Mouse (Mus musculus) CH12.LX (cell line): ENCODE measurements around the gene Csf2rb. TPM values are rescaled to one million over a fixed set of nuclear protein-coding genes. Genes with fewer than 3 reads are reported as not detected.
"Not testable (repeated sequence)": the region's sequence is repeated elsewhere in the genome, so short reads cannot be mapped to it uniquely, and the experiment has no call there.

Experiments
- DNase-seq: peaks from one replicate; pipeline ENCODE4 v3.0.0-alpha.2; 2013; ENCODE audit errors: extremely low read depth
- H3K27ac ChIP-seq: 2 replicates; pipeline ENCODE4 v1.5.1; 2012; ENCODE audit warnings: low read depth, mild to moderate bottlenecking, control low read depth, moderate library complexity; ENCODE audit not compliant: insufficient read depth
- H3K27me3 ChIP-seq: replicated peaks from 2 replicates; pipeline ENCODE3; 2012; ENCODE audit warnings: inconsistent platforms
- H3K36me3 ChIP-seq, 2 experiments: replicated peaks in 1 of 2; 2 replicates each; pipeline versions ENCODE3 to v1.6.1; 2012; ENCODE audit warnings: inconsistent platforms in 1 of 2, low read length in 1 of 2, mild to moderate bottlenecking in 1 of 2, mixed read lengths in 1 of 2, moderate library complexity in 1 of 2; ENCODE audit not compliant: control insufficient read depth in 1 of 2, insufficient read depth in 1 of 2
- H3K4me1 ChIP-seq, 2 experiments: 2 replicates each; pipeline ENCODE4 v1.6.1; 2012; ENCODE audit warnings: inconsistent platforms in 1 of 2, moderate library complexity in 1 of 2; ENCODE audit not compliant: insufficient read depth in 2 of 2, control insufficient read depth in 1 of 2
- H3K4me2 ChIP-seq: 2 replicates; pipeline ENCODE4 v1.6.1; 2012; ENCODE audit warnings: low read depth, mild to moderate bottlenecking, control low read depth; ENCODE audit not compliant: poor library complexity, insufficient read depth, severe bottlenecking
- H3K4me3 ChIP-seq, 3 experiments: fragments of 150-350 bp in 1 of 3; sonication (generic) in 1 of 3; replicated peaks in 1 of 3; 2 replicates each; pipeline versions ENCODE3 to v1.5.1; 2011 to 2012; ENCODE audit warnings: low read depth in 2 of 3, low read length in 2 of 3, mild to moderate bottlenecking in 2 of 3, moderate library complexity in 2 of 3, control low read depth in 1 of 3, improper control_type of control experiment in 1 of 3, inconsistent platforms in 1 of 3, mixed read lengths in 1 of 3; ENCODE audit not compliant: poor library complexity in 1 of 3
- H3K79me2 ChIP-seq: replicated peaks from 2 replicates; pipeline ENCODE4 v1.6.1; 2012; ENCODE audit warnings: mild to moderate bottlenecking, moderate library complexity; ENCODE audit not compliant: control insufficient read depth, poor library complexity, insufficient read depth, severe bottlenecking; ENCODE audit errors: extremely low read depth
- H3K9ac ChIP-seq: 2 replicates; pipeline ENCODE4 v1.6.1; 2012; ENCODE audit warnings: low read depth, mild to moderate bottlenecking, control low read depth, moderate library complexity; ENCODE audit not compliant: insufficient read depth
- H3K9me3 ChIP-seq: replicated peaks from 2 replicates; pipeline ENCODE3; 2012; ENCODE audit warnings: low read length, inconsistent platforms, mixed read lengths
- BHLHE40 ChIP-seq: IDR thresholded peaks from 2 replicates; pipeline ENCODE4 v1.6.1; 2011; ENCODE audit warnings: mild to moderate bottlenecking, low read depth, low read length, improper control_type of control experiment
- CHD1 ChIP-seq: IDR thresholded peaks from 2 replicates; pipeline ENCODE4 v1.6.1; 2012; ENCODE audit warnings: low read depth, low read length, improper control_type of control experiment, inconsistent platforms
- CHD2 ChIP-seq: IDR thresholded peaks from 2 replicates; pipeline ENCODE4 v1.6.1; 2011; ENCODE audit warnings: low read length, improper control_type of control experiment
- CTCF ChIP-seq, 2 experiments: IDR thresholded peaks in 1 of 2; conservative IDR thresholded peaks in 1 of 2; 2 replicates each; pipeline ENCODE4 v1.5.1; 2011 to 2012; ENCODE audit warnings: low read depth in 2 of 2, low read length in 2 of 2, improper control_type of control experiment in 1 of 2, inconsistent platforms in 1 of 2, mild to moderate bottlenecking in 1 of 2, moderate library complexity in 1 of 2
- E2F4 ChIP-seq: IDR thresholded peaks from 2 replicates; pipeline ENCODE4 v1.6.1; 2011; ENCODE audit warnings: low read depth, low read length, improper control_type of control experiment; ENCODE audit not compliant: insufficient replicate concordance
- EP300 ChIP-seq: IDR thresholded peaks from 2 replicates; pipeline ENCODE4 v1.6.1; 2011; ENCODE audit warnings: low read length, improper control_type of control experiment
- ETS1 ChIP-seq: conservative IDR thresholded peaks from 2 replicates; pipeline ENCODE4 v1.6.1; 2012; ENCODE audit warnings: low read depth, mild to moderate bottlenecking, inconsistent platforms, low read length, improper control_type of control experiment, moderate library complexity
- GABPA ChIP-seq: IDR thresholded peaks from 2 replicates; pipeline ENCODE4 v1.6.1; 2012; ENCODE audit warnings: low read depth, low read length, improper control_type of control experiment, inconsistent platforms; ENCODE audit not compliant: insufficient replicate concordance
- IRF4 ChIP-seq: IDR thresholded peaks from 2 replicates; pipeline ENCODE4 v1.6.1; 2014; ENCODE audit warnings: low read depth, mild to moderate bottlenecking, inconsistent platforms, low read length, improper control_type of control experiment
- JUN ChIP-seq: IDR thresholded peaks from 2 replicates; pipeline ENCODE4 v1.6.1; 2011; ENCODE audit warnings: low read depth, mild to moderate bottlenecking, low read length, improper control_type of control experiment, moderate library complexity; ENCODE audit not compliant: insufficient read depth
- JUND ChIP-seq: conservative IDR thresholded peaks from 2 replicates; pipeline ENCODE4 v1.6.1; 2011; ENCODE audit warnings: low read depth, low read length, improper control_type of control experiment
- MAX ChIP-seq: IDR thresholded peaks from 2 replicates; pipeline ENCODE4 v1.6.1; 2011; ENCODE audit warnings: low read length, improper control_type of control experiment
- MAZ ChIP-seq: IDR thresholded peaks from 2 replicates; pipeline ENCODE4 v1.6.1; 2012; ENCODE audit warnings: low read depth, mild to moderate bottlenecking, inconsistent platforms, low read length, improper control_type of control experiment, moderate library complexity
- MEF2A ChIP-seq: IDR thresholded peaks from 2 replicates; pipeline ENCODE4 v1.6.1; 2014; ENCODE audit warnings: low read depth, mild to moderate bottlenecking, inconsistent platforms, low read length, improper control_type of control experiment, borderline replicate concordance
- MXI1 ChIP-seq: IDR thresholded peaks from 2 replicates; pipeline ENCODE4 v1.6.1; 2011; ENCODE audit warnings: mild to moderate bottlenecking, low read depth, low read length, improper control_type of control experiment
- MYC ChIP-seq: IDR thresholded peaks from 2 replicates; pipeline ENCODE4 v1.6.1; 2011; ENCODE audit warnings: low read depth, mild to moderate bottlenecking, improper control_type of control experiment, low read length
- NELFE ChIP-seq: IDR thresholded peaks from 2 replicates; pipeline ENCODE4 v1.6.1; 2011; ENCODE audit warnings: low read depth, low read length, improper control_type of control experiment
- NRF1 ChIP-seq: IDR thresholded peaks from 2 replicates; pipeline ENCODE4 v1.6.1; 2014; ENCODE audit warnings: low read depth, mild to moderate bottlenecking, inconsistent platforms, low read length, improper control_type of control experiment, moderate library complexity
- PAX5 ChIP-seq: IDR thresholded peaks from 2 replicates; pipeline ENCODE4 v1.6.1; 2012; ENCODE audit warnings: low read length, inconsistent platforms, mixed read lengths
- POLR2A ChIP-seq: IDR thresholded peaks from 2 replicates; pipeline ENCODE4 v1.6.1; 2011; ENCODE audit warnings: low read depth, mild to moderate bottlenecking, improper control_type of control experiment, low read length
- RAD21 ChIP-seq: IDR thresholded peaks from 2 replicates; pipeline ENCODE4 v1.6.1; 2011; ENCODE audit warnings: low read depth, mild to moderate bottlenecking, low read length, improper control_type of control experiment, moderate library complexity
- RCOR1 ChIP-seq: conservative IDR thresholded peaks from 2 replicates; pipeline ENCODE4 v1.6.1; 2012; ENCODE audit warnings: low read depth, mild to moderate bottlenecking, inconsistent platforms, low read length, improper control_type of control experiment
- SIN3A ChIP-seq: IDR thresholded peaks from 2 replicates; pipeline ENCODE4 v1.6.1; 2012; ENCODE audit warnings: low read length, improper control_type of control experiment, inconsistent platforms
- SMC3 ChIP-seq: IDR thresholded peaks from 2 replicates; pipeline ENCODE4 v1.6.1; 2011; ENCODE audit warnings: low read depth, low read length, improper control_type of control experiment
- TBP ChIP-seq: conservative IDR thresholded peaks from 2 replicates; pipeline ENCODE4 v1.6.1; 2011; ENCODE audit warnings: low read depth, low read length, improper control_type of control experiment
- TCF12 ChIP-seq: IDR thresholded peaks from 2 replicates; pipeline ENCODE4 v1.6.1; 2014; ENCODE audit warnings: low read depth, mild to moderate bottlenecking, inconsistent platforms, low read length, improper control_type of control experiment
- UBTF ChIP-seq: IDR thresholded peaks from 2 replicates; pipeline ENCODE4 v1.6.1; 2012; ENCODE audit warnings: low read depth, mild to moderate bottlenecking, inconsistent platforms, low read length, improper control_type of control experiment, moderate library complexity
- USF1 ChIP-seq: IDR thresholded peaks from 2 replicates; pipeline ENCODE4 v1.6.1; 2014; ENCODE audit warnings: low read depth, mild to moderate bottlenecking, inconsistent platforms, low read length, improper control_type of control experiment
- USF2 ChIP-seq: conservative IDR thresholded peaks from 2 replicates; pipeline ENCODE4 v1.6.1; 2011; ENCODE audit warnings: low read depth, low read length, improper control_type of control experiment
- ZC3H11A ChIP-seq: IDR thresholded peaks from 2 replicates; pipeline ENCODE4 v1.6.1; 2012; ENCODE audit warnings: low read depth, mild to moderate bottlenecking, inconsistent platforms, low read length, improper control_type of control experiment
- ZKSCAN1 ChIP-seq: IDR thresholded peaks from 2 replicates; pipeline ENCODE4 v1.6.1; 2012; ENCODE audit warnings: low read depth, inconsistent platforms, low read length, improper control_type of control experiment, borderline replicate concordance
- dilution Hi-C: fragments of 300-500 bp; cut with MboI; formaldehyde crosslinking; loops from 2 replicates; pipeline ENCODE4 v1.14.3; 2020; ENCODE audit warnings: low sequenced_read_pairs; ENCODE audit not compliant: extremely low pct_unique_long_range_greater_than_20kb, extremely low pct_ligation_motif_present
- in situ Hi-C: fragments of 300-500 bp; cut with MboI; formaldehyde crosslinking; loops from 3 replicates; pipeline ENCODE4 v1.14.3; 2019; ENCODE audit warnings: low sequenced_read_pairs, low pct_ligation_motif_present, low pct_unique_long_range_greater_than_20kb, mixed read lengths
- polyA plus RNA-seq: library from polyadenylated mRNA; unstranded; fragments of >175 nt; gene quantifications from 2 replicates; pipeline ENCODE4 v1.2.1, GENCODE M21; 2012; ENCODE audit warnings: low read depth; ENCODE audit not compliant: insufficient read length
- total RNA-seq, 2 experiments: library from RNA; depleted of rRNA; stranded (reverse); fragments of 300-350 nt in 1 of 2; fragments of >200 nt in 1 of 2; gene quantifications; 2 replicates each; pipeline ENCODE4 v1.2.3; 2012 to 2014

Csf2rb gene
- total and polyA plus RNA-seq, 3 experiments: 134 to 222 (median 179) TPM

DNA sequence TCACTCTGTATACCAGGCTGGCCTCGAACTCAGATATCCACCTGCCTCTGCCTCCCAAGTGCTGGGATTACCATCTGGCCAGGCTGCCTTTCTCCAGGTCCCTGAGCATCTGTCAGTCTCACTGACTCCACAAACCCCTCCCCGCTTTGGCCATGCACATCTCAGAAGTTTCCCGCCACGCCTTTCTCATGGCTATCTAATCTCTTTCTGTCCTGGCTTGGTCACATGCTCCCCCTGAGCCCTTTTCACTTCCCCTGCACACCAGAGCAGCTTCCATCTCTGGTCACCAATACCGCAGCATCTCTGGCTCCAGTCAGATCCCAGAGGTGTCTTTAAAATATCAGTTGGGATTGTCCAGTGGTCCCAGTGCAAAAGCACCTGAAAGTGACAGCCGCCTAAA, 4.4 kb downstream of the Csf2rb start:
- peak; percentile 95; the same call in 1 of the 2 replicates for TF ChIP-seq E2F4
- TF ChIP-seq MAZ: 0 out of 2 replicates have a peak, but pooled peaks have one; percentile 70
- peak; percentile 75 for TF ChIP-seq USF1
- TF ChIP-seq NRF1: 0 out of 2 replicates have a peak, but pooled peaks have one; percentile 20
- TF ChIP-seq IRF4: peak; percentile 44; the same call in 1 of the 2 replicates
- peak; percentile 64 for TF ChIP-seq BHLHE40
- peak; percentile 40; the same call in 1 of the 2 replicates for TF ChIP-seq USF2
- peak; percentile 70; the same call in 1 of the 2 replicates for TF ChIP-seq SIN3A
- TF ChIP-seq MAX: peak; percentile 52
- 0 out of 2 replicates have a peak, but pooled peaks have one; percentile 28 for TF ChIP-seq MYC
- 0 out of 2 replicates have a peak, but pooled peaks have one; percentile 29 for TF ChIP-seq TBP
- peak; percentile 61 for TF ChIP-seq MXI1
- TF ChIP-seq TCF12: peak; percentile 35; the same call in 1 of the 2 replicates
- Histone ChIP-seq H3K4me1 (peaks cover 21 to 57% of the 10 kb centered on the region in 2 experiments), H3K4me2 (peak overlapping the region; percentile 97), H3K79me2 (peaks cover 77% of the 10 kb centered on the region), H3K4me3 (peak overlapping the region in 2 of 3 experiments; percentile 17 to 47), H3K9ac (peak overlapping the region; percentile 83; the same call in 1 of the 2 replicates), H3K36me3 (peaks cover 25 to 50% of the 10 kb centered on the region in 2 experiments), H3K27ac (peak overlapping the region; percentile 94)
- H3K9me3 ChIP-seq, dilution Hi-C loops, H3K27me3 ChIP-seq: not testable (repeated sequence)
- DNase-seq: peak; percentile 69
- in situ Hi-C loops: loop anchor here (5.0 to 10.0 kb wide), 3 partner anchors 73 to 355 kb away; partner anchors contain the start of gene Eif3d

DNA sequence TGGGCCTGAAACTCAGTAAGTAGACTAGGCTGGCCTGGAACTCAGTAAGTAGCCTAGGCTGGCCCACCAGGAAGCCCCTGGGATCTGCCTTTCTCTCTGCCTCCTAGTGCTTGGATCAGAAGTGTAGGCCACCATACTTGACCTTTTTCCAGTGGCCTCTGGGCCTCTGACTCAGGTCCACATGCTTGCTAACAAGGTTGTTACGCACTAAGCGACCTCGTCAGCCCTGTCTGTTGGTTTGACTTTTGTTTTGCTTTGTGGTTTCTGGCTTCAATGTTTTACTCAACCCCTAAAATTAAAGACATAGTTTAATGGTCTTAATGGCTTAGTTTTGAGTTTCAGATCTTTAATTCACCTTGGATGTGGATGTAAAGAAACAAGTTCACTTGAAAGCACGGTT, 5.2 kb downstream of the Csf2rb start:
- Histone ChIP-seq H3K27ac (peak overlapping the region; percentile 94), H3K4me1 (peaks cover 21 to 58% of the 10 kb centered on the region in 2 experiments), H3K36me3 (peaks cover 32 to 57% of the 10 kb centered on the region in 2 experiments), H3K9ac (peak overlapping the region; percentile 72), H3K27me3 (no peaks in the 10 kb centered on the region), H3K4me2 (peak overlapping the region; percentile 97), H3K4me3 (peak overlapping the region; percentile 24 to 47 (median 43)), H3K79me2 (peaks cover 80% of the 10 kb centered on the region), H3K9me3 (no peaks in the 10 kb centered on the region)
- TF ChIP-seq USF1 (no peak), ETS1 (no peak), MXI1 (0 out of 2 replicates have a peak, but pooled peaks have one; percentile 38), NELFE (no peak), JUND (no peak), POLR2A (0 out of 2 replicates have a peak, but pooled peaks have one; percentile 15), PAX5 (no peak), RCOR1 (no peak), E2F4 (no peak), GABPA (no peak), CTCF (conservative IDR thresholded peaks at IDR 0.05 in 1 of 2, IDR thresholded peaks at IDR 0.05 in 1 of 2; ENCODE audit: low read depth in 2 of 2, low read length in 2 of 2) (no peak), RAD21 (no peak), MEF2A (no peak), ZC3H11A (no peak), CHD2 (no peak), ZKSCAN1 (no peak), SMC3 (no peak), EP300 (peak; percentile 23; the same call in 1 of the 2 replicates), JUN (no peak), CHD1 (no peak; the same call in 1 of the 2 replicates), TCF12 (0 out of 2 replicates have a peak, but pooled peaks have one; percentile 10), UBTF (no peak)
- in situ Hi-C loops: loop anchor here (5.0 to 10.0 kb wide), 2 partner anchors 73 to 146 kb away; no protein-coding TSS in a partner anchor
- no peak for DNase-seq
- dilution Hi-C loops: no loop called here
